In genomic region chr9:33858511-33858910, GRCm38 (mm10) we compare ENCODE assay signal across 10 mouse cellular contexts.
DNase-seq lines count a peak whose midpoint lies in the region; ATAC-seq and TF ChIP-seq lines count a peak whose summit lies in the region.
"Had no signal": no experiment of that assay in that cellular context is flagged by ENCODE, and none has a peak within 500 bp of the region (broad histone marks: within the 10 kb centered on the region; RNA-seq: fewer than 3 reads in every experiment).

No protein-coding gene starts in this region.

- no peak overlapping the region for H3K4me3 ChIP-seq in midbrain, postnatal 0 days (ENCODE audit: low read depth, low read length)
- no peak overlapping the region for H3K4me3 ChIP-seq in midbrain, embryonic 11.5 days (ENCODE audit: low read depth, low read length)
- H3K4me3 ChIP-seq in kidney, embryonic 16.5 days (ENCODE audit: low read length) = no peak overlapping the region
- no peak overlapping the region for H3K4me3 ChIP-seq in left cerebral cortex, adult 2 months
- H3K4me3 ChIP-seq: stomach, embryonic 15.5 days had no signal

- no peaks in the 10 kb centered on the region for H3K36me3 ChIP-seq in midbrain, postnatal 0 days (ENCODE audit: insufficient read depth, low read length)
- H3K36me3 ChIP-seq in midbrain, embryonic 11.5 days (ENCODE audit: control insufficient read depth, insufficient read depth, low read length) = no peaks in the 10 kb centered on the region
- H3K36me3 ChIP-seq in kidney, embryonic 16.5 days (ENCODE audit: insufficient read depth, low read length) = no peaks in the 10 kb centered on the region
- H3K36me3 ChIP-seq: stomach, embryonic 15.5 days had no signal

- H3K9me3 ChIP-seq in midbrain, postnatal 0 days (ENCODE audit: low read length) = no peaks in the 10 kb centered on the region
- no peaks in the 10 kb centered on the region for H3K9me3 ChIP-seq in midbrain, embryonic 11.5 days (ENCODE audit: control insufficient read depth, low read length)
- H3K9me3 ChIP-seq in kidney, embryonic 16.5 days (ENCODE audit: low read length) = no peaks in the 10 kb centered on the region
- H3K9me3 ChIP-seq: stomach, embryonic 15.5 days had no signal

- H3K27me3 ChIP-seq in midbrain, postnatal 0 days (ENCODE audit: insufficient read depth, low read length) = no peaks in the 10 kb centered on the region
- H3K27me3 ChIP-seq in midbrain, embryonic 11.5 days (ENCODE audit: control insufficient read depth, insufficient read depth, low read length) = no peaks in the 10 kb centered on the region
- no peaks in the 10 kb centered on the region for H3K27me3 ChIP-seq in kidney, embryonic 16.5 days (ENCODE audit: insufficient read depth, low read length)
- H3K27me3 ChIP-seq: stomach, embryonic 15.5 days had no signal

- no peaks in the 10 kb centered on the region for H3K4me1 ChIP-seq in midbrain, postnatal 0 days (ENCODE audit: insufficient read depth, low read length)
- H3K4me1 ChIP-seq in midbrain, embryonic 11.5 days (ENCODE audit: control insufficient read depth, insufficient read depth, low read length) = no peaks in the 10 kb centered on the region
- 0 out of 2 replicates have a peak, but pooled peaks cover 7% of the 10 kb centered on the region for H3K4me1 ChIP-seq in kidney, embryonic 16.5 days (ENCODE audit: insufficient read depth, low read length)
- H3K4me1 ChIP-seq: stomach, embryonic 15.5 days had no signal

- no peak overlapping the region for H3K27ac ChIP-seq in midbrain, postnatal 0 days (ENCODE audit: low read depth, low read length)
- H3K27ac ChIP-seq in midbrain, embryonic 11.5 days (ENCODE audit: low read depth, low read length) = no peak overlapping the region
- H3K27ac ChIP-seq in kidney, embryonic 16.5 days (ENCODE audit: low read length) = no peak overlapping the region
- H3K27ac ChIP-seq in left cerebral cortex, adult 2 months = no peak overlapping the region
- H3K27ac ChIP-seq: stomach, embryonic 15.5 days had no signal

- WGBS in midbrain, postnatal 0 days = 76% methylated on average over 5 of the region's 5 CpGs
- 86% methylated on average over 5 of the region's 5 CpGs for WGBS in midbrain, embryonic 11.5 days
- WGBS in kidney, embryonic 16.5 days = 35% methylated on average over 5 of the region's 5 CpGs

- no peak for ATAC-seq in midbrain, postnatal 0 days (ENCODE audit: low FRiP score)
- ATAC-seq in midbrain, embryonic 11.5 days (ENCODE audit: low FRiP score) = no peak
- ATAC-seq in kidney, embryonic 16.5 days (ENCODE audit: low FRiP score, low TSS enrichment) = peak; percentile 75; the same call in 1 of the 2 replicates

- peak; percentile 12 to 87 for DNase-seq in adrenal gland, adult (ENCODE audit: inconsistent age in 2 of 2, low spot score in 1 of 2)
- DNase-seq in adrenal gland, postnatal 4 days (ENCODE audit: low spot score in 2 of 2) = no peak
- DNase-seq in midbrain, postnatal 0 days (ENCODE audit: low spot score) = peak; percentile 20
- DNase-seq in midbrain, embryonic 11.5 days (ENCODE audit: low spot score, missing footprints) = no peak
- DNase-seq in mesoderm, embryonic 11.5 days (ENCODE audit: low read depth, low spot score) = peak; percentile 55
- no peak for DNase-seq in gastrocnemius, postnatal 10 days
- no peak for DNase-seq in left cerebral cortex, adult 2 months (ENCODE audit: extremely low spot score in 1 of 2, low spot score in 2 of 2)
- DNase-seq: cerebellum, adult 9-10 months had no signal

- H3K9ac ChIP-seq in midbrain, postnatal 0 days (replicated peaks; ENCODE audit: low read length, poor library complexity, severe bottlenecking) = no peak overlapping the region
- no peak overlapping the region for H3K9ac ChIP-seq in midbrain, embryonic 11.5 days (ENCODE audit: low read length)
- no peak overlapping the region for H3K9ac ChIP-seq in kidney, embryonic 16.5 days (replicated peaks; ENCODE audit: low read length)
- H3K9ac ChIP-seq: stomach, embryonic 15.5 days had no signal

- intact Hi-C loops in left cerebral cortex, adult 2 months (cut with DNase I) = loop anchor here (10.0 kb wide), 2 partner anchors 626 to 1156 kb away; partner anchors contain the start of gene Kirrel3

- no peak overlapping the region for H3K4me2 ChIP-seq in midbrain, postnatal 0 days (ENCODE audit: low read depth, low read length, poor library complexity, severe bottlenecking)
- no peak overlapping the region for H3K4me2 ChIP-seq in midbrain, embryonic 11.5 days
- no peak overlapping the region for H3K4me2 ChIP-seq in kidney, embryonic 16.5 days (replicated peaks; ENCODE audit: low read depth, low read length)
- H3K4me2 ChIP-seq: stomach, embryonic 15.5 days had no signal

- no peak for TF ChIP-seq CTCF in midbrain, postnatal 0 days (IDR thresholded peaks at IDR 0.05)
- TF ChIP-seq CTCF in left cerebral cortex, adult 2 months (IDR thresholded peaks at IDR 0.05) = no peak

Comparison
In these comparisons a context has a peak if more than half of its experiments do, and no peak if none do; other contexts are left out.
1. DNase-seq: peak in adrenal gland, adult (2 of 2), midbrain, postnatal 0 days (single experiment) and mesoderm, embryonic 11.5 days (single experiment); none in adrenal gland, postnatal 4 days (0 of 2), midbrain, embryonic 11.5 days (single experiment), gastrocnemius, postnatal 10 days (single experiment) and left cerebral cortex, adult 2 months (0 of 2).